Mouse (Mus musculus) c-Kit-negative CD71-positive TER-119-positive erythroid progenitor cells, embryonic 14.5 days (primary cell): ENCODE data around the gene Gm49361.

Experiments used
- DNase-seq: peaks from one replicate; pipeline ENCODE4 v3.0.0-alpha.2; 2013; ENCODE audit warnings: low read depth, low spot score

The Gm49361 gene

GRCm38 (mm10) chr14:57730527-57730926, 15.4 kb downstream of the Gm49361 start:
- no peak for DNase-seq

- no peak for DNase-seq
Observed at GRCm38 (mm10) chr14:57729975-57730499, 15.9 kb downstream of the Gm49361 start.

- DNase-seq, result no peak
Observed at GRCm38 (mm10) chr14:57729364-57729763, 16.5 kb downstream of the Gm49361 start.

GRCm38 (mm10) chr14:57726172-57726571, 19.7 kb downstream of the Gm49361 start:
- no peak for DNase-seq

- no peak for DNase-seq
Observed at GRCm38 (mm10) chr14:57724473-57724872, 21.4 kb downstream of the Gm49361 start.

GRCm38 (mm10) chr14:57718245-57718644, 27.7 kb downstream of the Gm49361 start:
- no peak for DNase-seq

- no peak for DNase-seq
Observed at GRCm38 (mm10) chr14:57716601-57717245, 29.2 kb downstream of the Gm49361 start.

GRCm38 (mm10) chr14:57712884-57713283, 33.0 kb downstream of the Gm49361 start:
- no peak for DNase-seq

GRCm38 (mm10) chr14:57711059-57711458, 34.8 kb downstream of the Gm49361 start:
- no peak for DNase-seq

GRCm38 (mm10) chr14:57709171-57709570, 36.7 kb downstream of the Gm49361 start:
- DNase-seq, result no peak

GRCm38 (mm10) chr14:57708580-57708979, 37.3 kb downstream of the Gm49361 start:
- DNase-seq, result no peak

GRCm38 (mm10) chr14:57707100-57707893, 38.6 kb downstream of the Gm49361 start:
- DNase-seq, result no peak

- no peak for DNase-seq
Observed at GRCm38 (mm10) chr14:57706760-57707099, 39.2 kb downstream of the Gm49361 start.

- DNase-seq, result no peak
Observed at GRCm38 (mm10) chr14:57705759-57706158, 40.1 kb downstream of the Gm49361 start.

GRCm38 (mm10) chr14:57705075-57705474, 40.8 kb downstream of the Gm49361 start:
- DNase-seq, result no peak

GRCm38 (mm10) chr14:57701915-57702477, 43.9 kb downstream of the Gm49361 start:
- DNase-seq, result no peak

GRCm38 (mm10) chr14:57699461-57699970, 46.4 kb downstream of the Gm49361 start:
- DNase-seq, result no peak

GRCm38 (mm10) chr14:57699016-57699415, 46.9 kb downstream of the Gm49361 start:
- DNase-seq, result no peak

- no peak for DNase-seq
Observed at GRCm38 (mm10) chr14:57696066-57696465, 49.8 kb downstream of the Gm49361 start.

GRCm38 (mm10) chr14:57695550-57695949, 50.4 kb downstream of the Gm49361 start:
- no peak for DNase-seq

- DNase-seq, result no peak
Observed at GRCm38 (mm10) chr14:57694246-57694645, 51.7 kb downstream of the Gm49361 start.

- peak; percentile 63 for DNase-seq
Observed at GRCm38 (mm10) chr14:57692517-57693130, 53.3 kb downstream of the Gm49361 start.
